Mouse (Mus musculus) E14TG2a.4 (cell line): ENCODE measurements at regions not wholly inside any gene's neighbourhood (a gene's known extent, or its start where the extent isn't known, plus 50 kb on each side); places are given as distances from the start of the nearest gene placed in this dataset.

ENCODE experiments used
- H3K27me3 ChIP-seq: 2 replicates; pipeline ENCODE4 v1.6.1; 2014; ENCODE audit warnings: low read length, control low read depth; ENCODE audit not compliant: insufficient read depth
- H3K36me3 ChIP-seq: 2 replicates; pipeline ENCODE4 v1.6.1; 2014; ENCODE audit warnings: low read length, control low read depth; ENCODE audit not compliant: insufficient read depth
- H3K4me1 ChIP-seq: replicated peaks from 2 replicates; pipeline ENCODE4 v1.6.1; 2014; ENCODE audit warnings: low read depth, low read length, control low read depth
- H3K4me3 ChIP-seq: replicated peaks from 2 replicates; pipeline ENCODE4 v1.5.1; 2014; ENCODE audit warnings: mild to moderate bottlenecking, low read length
- H3K9me3 ChIP-seq: 2 replicates; pipeline ENCODE4 v1.6.1; 2014; ENCODE audit warnings: low read length, control low read depth
- CTCF ChIP-seq: conservative IDR thresholded peaks from 2 replicates; pipeline ENCODE4 v1.5.1; 2014; ENCODE audit warnings: low read length
- NANOG ChIP-seq: IDR thresholded peaks from 2 replicates; pipeline ENCODE4 v1.6.1; 2014; ENCODE audit warnings: borderline replicate concordance, low read length, mixed read lengths
- POU5F1 ChIP-seq: IDR thresholded peaks from 2 replicates; pipeline ENCODE4 v1.6.1; 2014; ENCODE audit warnings: low read length, borderline replicate concordance

GRCm38 (mm10) chr1:90327237-90327636 lies 123.5 kb downstream of the Ackr3 start:
- no peaks in the 10 kb centered on the region for H3K9me3 ChIP-seq
- H3K27me3 ChIP-seq: no peaks in the 10 kb centered on the region
- TF ChIP-seq CTCF (no peak), POU5F1 (no peak), NANOG (no peak)
- H3K4me3 ChIP-seq: no peak overlapping the region
- H3K4me1 ChIP-seq: peaks cover 8% of the 10 kb centered on the region
- no peaks in the 10 kb centered on the region for H3K36me3 ChIP-seq

- peaks cover 14% of the 10 kb centered on the region; the same call in 1 of the 2 replicates for H3K4me1 ChIP-seq
- H3K4me3 ChIP-seq: no peak overlapping the region
- no peaks in the 10 kb centered on the region for H3K36me3 ChIP-seq
- H3K27me3 ChIP-seq: no peaks in the 10 kb centered on the region; the same call in 1 of the 2 replicates
- H3K9me3 ChIP-seq: no peaks in the 10 kb centered on the region; the same call in 1 of the 2 replicates
- TF ChIP-seq CTCF: no peak
- no peak for TF ChIP-seq NANOG
- TF ChIP-seq POU5F1: no peak
These were observed 128.8 kb downstream of the Ackr3 start for GRCm38 (mm10) chr1:90332531-90332930.

GRCm38 (mm10) chr1:90333676-90334430 lies 130.1 kb downstream of the Ackr3 start:
- H3K9me3 ChIP-seq: no peaks in the 10 kb centered on the region; the same call in 1 of the 2 replicates
- no peak for TF ChIP-seq POU5F1
- TF ChIP-seq CTCF: no peak
- TF ChIP-seq NANOG: no peak
- H3K4me1 ChIP-seq: peaks cover 14% of the 10 kb centered on the region; the same call in 1 of the 2 replicates
- no peaks in the 10 kb centered on the region for H3K36me3 ChIP-seq
- no peak overlapping the region for H3K4me3 ChIP-seq
- H3K27me3 ChIP-seq: no peaks in the 10 kb centered on the region; the same call in 1 of the 2 replicates

GRCm38 (mm10) chr1:90335001-90335747 lies 131.4 kb downstream of the Ackr3 start:
- H3K27me3 ChIP-seq: no peaks in the 10 kb centered on the region; the same call in 1 of the 2 replicates
- no peak overlapping the region for H3K4me3 ChIP-seq
- no peaks in the 10 kb centered on the region for H3K36me3 ChIP-seq
- TF ChIP-seq CTCF: no peak
- TF ChIP-seq NANOG: no peak
- TF ChIP-seq POU5F1: no peak
- peaks cover 14% of the 10 kb centered on the region; the same call in 1 of the 2 replicates for H3K4me1 ChIP-seq
- no peaks in the 10 kb centered on the region; the same call in 1 of the 2 replicates for H3K9me3 ChIP-seq

- no peak for TF ChIP-seq CTCF
- TF ChIP-seq POU5F1: no peak
- TF ChIP-seq NANOG: no peak
- Histone ChIP-seq H3K36me3 (no peaks in the 10 kb centered on the region), H3K27me3 (no peaks in the 10 kb centered on the region; the same call in 1 of the 2 replicates), H3K4me1 (peaks cover 14% of the 10 kb centered on the region; the same call in 1 of the 2 replicates), H3K4me3 (no peak overlapping the region), H3K9me3 (no peaks in the 10 kb centered on the region; the same call in 1 of the 2 replicates)
These were observed 134.1 kb downstream of the Ackr3 start for GRCm38 (mm10) chr1:90337876-90338316.

GRCm38 (mm10) chr1:90342346-90342745 lies 138.6 kb downstream of the Ackr3 start:
- Histone ChIP-seq H3K27me3 (peaks cover 3% of the 10 kb centered on the region; the same call in 1 of the 2 replicates), H3K4me3 (no peak overlapping the region), H3K9me3 (no peaks in the 10 kb centered on the region), H3K4me1 (no peaks in the 10 kb centered on the region), H3K36me3 (no peaks in the 10 kb centered on the region)
- TF ChIP-seq CTCF (no peak), POU5F1 (no peak), NANOG (no peak)

- H3K36me3 ChIP-seq: no peaks in the 10 kb centered on the region
- no peak for TF ChIP-seq CTCF
- no peak for TF ChIP-seq NANOG
- no peak for TF ChIP-seq POU5F1
- H3K9me3 ChIP-seq: no peaks in the 10 kb centered on the region
- H3K4me3 ChIP-seq: no peak overlapping the region
- peaks cover 3% of the 10 kb centered on the region; the same call in 1 of the 2 replicates for H3K27me3 ChIP-seq
- H3K4me1 ChIP-seq: no peaks in the 10 kb centered on the region
These were observed 139.7 kb downstream of the Ackr3 start for GRCm38 (mm10) chr1:90343492-90343891.

- Histone ChIP-seq H3K4me1 (no peaks in the 10 kb centered on the region), H3K4me3 (no peak overlapping the region), H3K27me3 (peaks cover 3% of the 10 kb centered on the region; the same call in 1 of the 2 replicates), H3K36me3 (no peaks in the 10 kb centered on the region), H3K9me3 (no peaks in the 10 kb centered on the region)
- no peak for TF ChIP-seq CTCF
- TF ChIP-seq POU5F1: no peak
- no peak for TF ChIP-seq NANOG
These were observed 143.3 kb downstream of the Ackr3 start for GRCm38 (mm10) chr1:90347032-90347431.
